In the genomic region with DNA sequence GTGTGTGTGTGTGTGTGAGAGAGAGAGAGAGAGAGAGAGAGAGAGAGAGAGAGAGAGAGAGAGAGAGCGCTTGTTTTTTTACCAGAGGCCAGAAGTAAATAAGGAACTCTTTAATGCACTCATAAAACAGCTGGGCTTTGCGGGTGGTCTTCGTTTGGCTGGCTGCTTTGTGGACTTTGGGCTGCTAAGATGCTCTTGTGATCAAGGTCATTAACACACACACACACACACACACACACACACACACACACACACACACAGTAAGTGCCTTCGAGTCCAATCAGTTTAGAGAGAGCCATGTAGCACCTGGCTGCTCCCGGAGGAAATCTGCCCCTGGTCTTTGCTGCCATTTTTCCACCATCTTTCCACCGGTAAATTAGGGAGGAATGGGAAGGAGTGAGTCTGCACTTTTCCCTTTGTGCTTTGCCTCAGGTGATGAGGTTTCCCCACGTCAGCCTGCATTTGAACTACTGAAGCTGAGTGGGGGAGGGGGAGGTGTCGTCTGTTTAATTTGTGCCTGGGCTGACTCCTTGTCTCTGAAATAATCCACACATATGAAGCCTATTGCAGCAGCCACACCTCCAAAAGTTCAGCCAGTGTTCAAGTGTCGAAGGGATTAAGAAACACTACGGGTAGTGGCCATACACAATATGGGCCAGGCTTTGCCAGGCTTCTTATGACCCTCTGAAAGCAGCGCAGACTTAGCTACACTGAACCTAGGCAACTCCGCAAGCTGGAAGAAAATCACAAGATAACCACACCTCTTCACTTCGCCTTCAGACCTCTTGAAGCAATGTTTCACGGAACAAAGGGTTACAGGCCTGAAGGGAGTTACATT, we compare ENCODE assay signal across 11 mouse cellular contexts. TPM values are rescaled to one million over a fixed set of nuclear protein-coding genes. Genes with fewer than 3 reads are reported as not detected.
DNase-seq lines count a peak whose midpoint lies in the region; ATAC-seq and TF ChIP-seq lines count a peak whose summit lies in the region.
"Had no signal": no experiment of that assay in that cellular context is flagged by ENCODE, and none has a peak within 500 bp of the region (broad histone marks: within the 10 kb centered on the region; RNA-seq: fewer than 3 reads in every experiment).

No protein-coding gene starts in this region.

- ATAC-seq in embryonic facial prominence, embryonic 11.5 days (replicated peaks; ENCODE audit: insufficient number of reproducible peaks, low FRiP score, low TSS enrichment, low read depth), result 0 out of 2 replicates have a peak, but pooled peaks have one; percentile 34
- ATAC-seq in limb, embryonic 11.5 days (ENCODE audit: insufficient number of reproducible peaks, low FRiP score, low TSS enrichment, low read depth), result peak; percentile 64; the same call in 1 of the 2 replicates
- no peak for ATAC-seq in stomach, embryonic 14.5 days (ENCODE audit: insufficient number of reproducible peaks, insufficient read depth, low FRiP score, low read depth)

- no peaks in the 10 kb centered on the region for H3K27me3 ChIP-seq in embryonic facial prominence, embryonic 11.5 days (ENCODE audit: control insufficient read depth, insufficient read depth, low read length)
- no peaks in the 10 kb centered on the region for H3K27me3 ChIP-seq in embryonic facial prominence, embryonic 10.5 days (replicated peaks; ENCODE audit: low read depth, poor library complexity, severe bottlenecking)
- H3K27me3 ChIP-seq in limb, embryonic 11.5 days (ENCODE audit: control insufficient read depth, insufficient read depth, low read length), result no peaks in the 10 kb centered on the region
- H3K27me3 ChIP-seq in stomach, embryonic 14.5 days (ENCODE audit: control insufficient read depth, insufficient read depth, low read length), result no peaks in the 10 kb centered on the region
- H3K27me3 ChIP-seq: neural tube, embryonic 12.5 days had no signal

- no peak for TF ChIP-seq CTCF in lung, adult 2 months (IDR thresholded peaks at IDR 0.05; ENCODE audit: insufficient read depth, low read length)

- H3K9ac ChIP-seq in embryonic facial prominence, embryonic 11.5 days (replicated peaks; ENCODE audit: low read length), result no peak overlapping the region
- H3K9ac ChIP-seq in limb, embryonic 11.5 days (ENCODE audit: low read length), result no peak overlapping the region
- H3K9ac ChIP-seq in stomach, embryonic 14.5 days (replicated peaks; ENCODE audit: low read depth, low read length), result no peak overlapping the region
- H3K9ac ChIP-seq: liver, embryonic 14.5 days; neural tube, embryonic 12.5 days had no signal

- TF ChIP-seq POLR2A in lung, adult 2 months (IDR thresholded peaks at IDR 0.05; ENCODE audit: borderline replicate concordance, extremely low read depth, low read depth, low read length), result no peak

- no peak overlapping the region for H3K4me2 ChIP-seq in embryonic facial prominence, embryonic 11.5 days (ENCODE audit: low read depth, low read length)
- H3K4me2 ChIP-seq in limb, embryonic 11.5 days (ENCODE audit: low read depth, severe bottlenecking), result no peak overlapping the region
- H3K4me2 ChIP-seq in stomach, embryonic 14.5 days (replicated peaks; ENCODE audit: low read depth, low read length), result no peak overlapping the region
- H3K4me2 ChIP-seq: neural tube, embryonic 12.5 days had no signal

- H3K9me3 ChIP-seq in embryonic facial prominence, embryonic 11.5 days (replicated peaks; ENCODE audit: control insufficient read depth, low read length), result no peaks in the 10 kb centered on the region
- H3K9me3 ChIP-seq in embryonic facial prominence, embryonic 10.5 days, result no peaks in the 10 kb centered on the region
- no peaks in the 10 kb centered on the region for H3K9me3 ChIP-seq in limb, embryonic 11.5 days (ENCODE audit: control insufficient read depth, low read length)
- no peaks in the 10 kb centered on the region for H3K9me3 ChIP-seq in stomach, embryonic 14.5 days (ENCODE audit: control insufficient read depth, low read depth, low read length)
- H3K9me3 ChIP-seq: neural tube, embryonic 12.5 days had no signal

- WGBS in embryonic facial prominence, embryonic 11.5 days, result 68% methylated on average over 14 of the region's 14 CpGs
- 71% methylated on average over 14 of the region's 14 CpGs for WGBS in embryonic facial prominence, embryonic 10.5 days
- WGBS in lung, adult 2 months, result 57% methylated on average over 14 of the region's 14 CpGs
- 36% methylated on average over 14 of the region's 14 CpGs for WGBS in limb, embryonic 11.5 days
- 58% methylated on average over 14 of the region's 14 CpGs for WGBS in stomach, embryonic 14.5 days

- H3K36me3 ChIP-seq in embryonic facial prominence, embryonic 11.5 days (replicated peaks; ENCODE audit: control insufficient read depth, insufficient read depth, low read depth, low read length), result no peaks in the 10 kb centered on the region
- H3K36me3 ChIP-seq in embryonic facial prominence, embryonic 10.5 days (replicated peaks), result peaks cover 12% of the 10 kb centered on the region
- H3K36me3 ChIP-seq in limb, embryonic 11.5 days (ENCODE audit: control insufficient read depth, insufficient read depth, low read length), result no peaks in the 10 kb centered on the region; the same call in 1 of the 2 replicates
- no peaks in the 10 kb centered on the region for H3K36me3 ChIP-seq in stomach, embryonic 14.5 days (ENCODE audit: control insufficient read depth, insufficient read depth, low read length)
- H3K36me3 ChIP-seq: neural tube, embryonic 12.5 days had no signal

- H3K27ac ChIP-seq in embryonic facial prominence, embryonic 11.5 days (replicated peaks; ENCODE audit: low read depth, low read length), result no peak overlapping the region
- H3K27ac ChIP-seq in embryonic facial prominence, embryonic 10.5 days (replicated peaks), result no peak overlapping the region; the same call in 1 of the 2 replicates
- H3K27ac ChIP-seq in limb, embryonic 11.5 days (replicated peaks; ENCODE audit: low read depth, low read length), result peak overlapping the region; percentile 44
- peak overlapping the region; percentile 48; the same call in 1 of the 2 replicates for H3K27ac ChIP-seq in stomach, embryonic 14.5 days (ENCODE audit: low read length)
- H3K27ac ChIP-seq: liver, embryonic 14.5 days; neural tube, embryonic 12.5 days had no signal

- DNase-seq in embryonic facial prominence, embryonic 11.5 days (ENCODE audit: low spot score), result peak; percentile 18
- DNase-seq in embryonic facial prominence, embryonic 10.5 days (ENCODE audit: low spot score), result no peak
- peak; percentile 29 for DNase-seq in lung, adult 2 months
- no peak for DNase-seq in lung, postnatal 10 days
- peak; percentile 64 for DNase-seq in limb, embryonic 11.5 days (ENCODE audit: low spot score)
- DNase-seq in right cerebral cortex, postnatal 14 days, result no peak
- DNase-seq in left cerebral cortex, adult 11 months (ENCODE audit: low spot score), result no peak

- no peak overlapping the region for H3K4me3 ChIP-seq in embryonic facial prominence, embryonic 11.5 days (ENCODE audit: low read depth, low read length)
- no peak overlapping the region for H3K4me3 ChIP-seq in embryonic facial prominence, embryonic 10.5 days
- no peak overlapping the region for H3K4me3 ChIP-seq in lung, adult 2 months (replicated peaks; ENCODE audit: extremely low read depth, low read depth, low read length)
- no peak overlapping the region for H3K4me3 ChIP-seq in limb, embryonic 11.5 days (ENCODE audit: low read depth, low read length)
- no peak overlapping the region for H3K4me3 ChIP-seq in stomach, embryonic 14.5 days (ENCODE audit: low read depth, low read length)
- H3K4me3 ChIP-seq: neural tube, embryonic 12.5 days had no signal

- no peaks in the 10 kb centered on the region for H3K4me1 ChIP-seq in embryonic facial prominence, embryonic 11.5 days (ENCODE audit: control insufficient read depth, insufficient read depth, low read length)
- H3K4me1 ChIP-seq in embryonic facial prominence, embryonic 10.5 days, result peaks cover 16% of the 10 kb centered on the region
- peaks cover 20% of the 10 kb centered on the region for H3K4me1 ChIP-seq in lung, adult 2 months (ENCODE audit: control insufficient read depth, insufficient read depth, low read length)
- H3K4me1 ChIP-seq in limb, embryonic 11.5 days (ENCODE audit: control insufficient read depth, insufficient read depth, low read length), result peaks cover 16% of the 10 kb centered on the region
- H3K4me1 ChIP-seq in stomach, embryonic 14.5 days (ENCODE audit: control insufficient read depth, insufficient read depth, low read length), result peaks cover 33% of the 10 kb centered on the region
- H3K4me1 ChIP-seq: neural tube, embryonic 12.5 days had no signal

RNA-seq across cellular contexts. Expression of a gene that starts 16.7 kb away (rescaled TPM):
- not detected in 2 replicates for polyA plus RNA-seq in embryonic facial prominence, embryonic 11.5 days (2014; fragmentation: Nextera tagmentation; extraction: Ambion mirVana)
- polyA plus RNA-seq in embryonic facial prominence, embryonic 10.5 days (2016; fragmentation: Nextera tagmentation; extraction: Ambion mirVana), result 0.16 TPM in 1 of 2 replicates, not detected in the other
- polyA plus RNA-seq in lung, adult 2 months (2012; rRNA removed), result not detected in 2 replicates
- not detected in 2 replicates for polyA plus RNA-seq in limb, embryonic 11.5 days (2014; fragmentation: Nextera tagmentation; extraction: Ambion mirVana)
- polyA plus RNA-seq in stomach, embryonic 14.5 days (2014; fragmentation: Nextera tagmentation; extraction: Ambion mirVana), result 0.26 TPM in 1 of 2 replicates, not detected in the other
- polyA plus RNA-seq: kidney, embryonic 16.5 days; liver, embryonic 14.5 days; neural tube, embryonic 12.5 days had no signal

Comparison
In these comparisons a context has a peak if more than half of its experiments do, and no peak if none do; other contexts are left out.
1. DNase-seq: peak in embryonic facial prominence, embryonic 11.5 days (single experiment), lung, adult 2 months (single experiment) and limb, embryonic 11.5 days (single experiment); none in embryonic facial prominence, embryonic 10.5 days (single experiment), lung, postnatal 10 days (single experiment), right cerebral cortex, postnatal 14 days (single experiment) and left cerebral cortex, adult 11 months (single experiment).
2. H3K27ac ChIP-seq: peak in limb, embryonic 11.5 days (single experiment) and stomach, embryonic 14.5 days (single experiment); none in embryonic facial prominence, embryonic 11.5 days (single experiment) and embryonic facial prominence, embryonic 10.5 days (single experiment).